Mouse (Mus musculus): ENCODE data around the gene Pafah1b3. TPM values are rescaled to one million over a fixed set of nuclear protein-coding genes. Genes with fewer than 3 reads are reported as not detected.
"Not testable (repeated sequence)": the region's sequence is repeated elsewhere in the genome, so short reads cannot be mapped to it uniquely, and the experiment has no call there.

The Pafah1b3 gene
- 10 to 100 TPM; 62.9 to 70.0 TPM for total RNA-seq (2021)
- long read RNA-seq, experiment 1, transcript Pafah1b3-204 (5 exons, 859 nt): minor isoform, 10 of 44 reads
- long read RNA-seq, experiment 1, transcript Pafah1b3-201 (6 exons, 901 nt): major isoform, 30 of 44 reads
- long read RNA-seq, experiment 1, partial matches to known transcripts: 3 of 44 reads
- long read RNA-seq, experiment 1, other reads (novel, unspliced or antisense): 1 of 44 reads
- long read RNA-seq, experiment 2, transcript Pafah1b3-201 (6 exons, 901 nt): major isoform, 19 of 40 reads
- long read RNA-seq, experiment 2, transcript Pafah1b3-204 (5 exons, 859 nt): minor isoform, 15 of 40 reads
- long read RNA-seq, experiment 2, partial matches to known transcripts: 1 of 40 reads
- long read RNA-seq, experiment 2, other reads (novel, unspliced or antisense): 5 of 40 reads

DNA sequence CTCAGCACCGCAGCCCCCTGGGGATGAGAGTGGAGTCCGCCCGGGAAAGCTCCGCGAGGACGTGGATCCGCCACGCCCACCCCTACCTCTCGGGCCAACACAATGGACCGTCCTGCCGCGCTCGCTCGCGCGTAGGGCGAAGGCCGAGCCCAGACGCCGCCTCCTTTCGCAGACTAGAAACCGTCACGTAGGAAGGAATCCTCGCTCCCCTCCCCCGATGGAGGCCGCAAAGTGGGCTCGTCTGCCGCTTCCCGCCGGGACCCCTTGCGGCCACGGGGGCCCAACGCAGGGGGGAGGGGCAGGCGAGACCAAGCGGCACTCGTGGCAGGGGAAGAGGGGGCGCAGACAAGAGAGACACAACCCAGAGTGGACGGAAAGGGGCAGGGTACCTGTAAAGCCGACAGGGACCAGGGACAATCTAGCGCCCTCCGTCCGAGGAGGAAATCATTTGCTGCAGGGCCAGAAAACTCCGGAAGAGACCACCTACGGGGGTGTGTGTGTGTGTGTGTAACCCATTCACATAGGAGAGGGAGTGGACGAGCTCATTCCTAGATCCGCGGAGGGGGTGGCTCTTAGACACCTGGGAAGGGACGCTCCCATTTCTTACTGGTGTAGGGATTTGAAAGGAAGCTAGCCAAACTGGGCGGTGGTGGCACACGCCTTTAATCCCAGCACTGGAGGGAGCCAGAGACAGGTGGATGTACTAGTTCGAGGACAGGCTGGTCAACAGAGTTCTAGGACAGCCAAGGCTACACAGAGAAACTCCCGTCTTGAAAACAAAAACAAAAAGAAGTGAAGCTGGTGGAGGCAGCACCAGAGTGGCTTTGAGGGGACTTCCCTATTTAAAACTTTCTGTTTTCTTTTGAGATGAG lies at the start of gene Pafah1b3:
TSS of gene Pafah1b3 (minus strand) at position 533 of the 872 bp plus-strand sequence.
- peak; percentile 52 to 64 for DNase-seq (ENCODE audit: low spot score in 2 of 2)

DNA sequence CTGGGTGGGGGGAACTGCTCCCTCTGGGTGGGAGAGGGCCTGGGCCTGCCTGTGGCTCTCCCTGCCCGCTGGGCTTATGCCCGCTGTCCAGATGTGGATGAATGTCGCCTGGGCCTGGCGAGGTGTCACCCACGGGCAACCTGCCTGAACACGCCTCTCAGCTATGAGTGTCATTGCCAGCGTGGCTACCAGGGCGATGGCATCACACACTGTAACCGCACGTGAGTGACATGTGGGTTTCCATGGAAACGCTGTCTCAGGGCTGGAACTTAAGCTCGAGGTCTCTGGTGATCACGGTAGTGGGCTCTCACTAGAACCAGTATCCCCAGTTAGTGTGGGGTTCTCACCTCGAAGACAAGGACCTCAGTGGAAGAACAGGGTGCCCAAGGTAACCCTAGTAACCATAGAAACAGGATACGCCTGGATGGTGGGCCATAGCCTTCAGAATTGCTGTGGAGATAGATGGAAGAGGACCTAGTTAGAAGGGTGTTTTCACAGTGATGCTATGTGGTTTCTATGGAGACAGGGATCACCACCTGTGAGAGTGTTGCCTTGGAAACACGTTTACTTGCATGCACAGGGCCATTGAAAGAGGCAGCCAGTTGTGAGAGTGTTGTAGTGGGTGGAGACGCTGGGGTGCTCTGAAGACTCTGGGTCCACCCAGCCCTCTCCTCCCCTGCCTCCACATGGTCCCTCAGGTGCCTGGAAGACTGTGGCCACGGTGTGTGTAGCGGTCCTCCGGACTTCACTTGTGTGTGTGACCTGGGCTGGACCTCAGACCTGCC lies 43.4 kb upstream of the Pafah1b3 start:
- DNase-seq (ENCODE audit: low spot score in 2 of 2): no peak

DNA sequence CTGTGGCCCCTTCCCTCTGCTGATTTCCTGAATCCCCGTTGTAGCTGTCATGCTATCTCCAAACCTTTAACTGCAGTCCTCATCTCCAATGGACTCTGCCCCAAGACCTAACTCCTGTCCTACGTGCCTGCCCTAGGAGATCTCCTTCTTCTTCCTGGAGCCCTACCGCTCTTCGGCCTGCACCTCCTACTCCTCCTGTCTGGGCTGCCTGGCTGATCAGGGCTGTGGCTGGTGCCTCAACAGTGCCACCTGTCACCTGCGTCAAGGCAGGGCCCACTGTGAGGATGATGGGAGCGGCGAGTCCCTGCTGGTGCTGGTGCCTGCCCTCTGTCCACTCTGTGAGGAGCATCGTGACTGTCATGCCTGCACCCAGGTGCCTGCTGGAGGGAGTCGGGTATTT lies 41.5 kb upstream of the Pafah1b3 start:
- no peak for DNase-seq (ENCODE audit: low spot score in 2 of 2)

DNA sequence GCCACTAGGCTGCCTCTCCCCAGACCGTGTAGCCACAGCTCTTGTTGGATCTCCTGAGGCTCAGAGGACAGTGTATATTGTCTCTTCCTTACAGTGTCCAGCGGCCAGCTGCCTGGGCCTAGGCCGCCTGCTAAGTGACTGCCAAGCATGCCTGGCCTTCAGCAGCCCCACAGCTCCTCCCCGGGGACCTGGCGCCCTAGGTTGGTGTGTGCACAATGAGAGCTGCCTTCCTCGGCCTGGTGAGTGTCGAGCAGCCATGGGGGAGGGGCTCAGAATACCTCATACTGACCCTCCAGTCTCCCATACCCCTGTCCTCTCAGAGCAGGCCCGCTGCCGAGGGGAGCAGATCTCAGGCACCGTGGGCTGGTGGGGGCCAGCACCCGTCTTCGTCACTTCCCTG lies 36.7 kb upstream of the Pafah1b3 start:
- DNase-seq (ENCODE audit: low spot score in 2 of 2): no peak

DNA sequence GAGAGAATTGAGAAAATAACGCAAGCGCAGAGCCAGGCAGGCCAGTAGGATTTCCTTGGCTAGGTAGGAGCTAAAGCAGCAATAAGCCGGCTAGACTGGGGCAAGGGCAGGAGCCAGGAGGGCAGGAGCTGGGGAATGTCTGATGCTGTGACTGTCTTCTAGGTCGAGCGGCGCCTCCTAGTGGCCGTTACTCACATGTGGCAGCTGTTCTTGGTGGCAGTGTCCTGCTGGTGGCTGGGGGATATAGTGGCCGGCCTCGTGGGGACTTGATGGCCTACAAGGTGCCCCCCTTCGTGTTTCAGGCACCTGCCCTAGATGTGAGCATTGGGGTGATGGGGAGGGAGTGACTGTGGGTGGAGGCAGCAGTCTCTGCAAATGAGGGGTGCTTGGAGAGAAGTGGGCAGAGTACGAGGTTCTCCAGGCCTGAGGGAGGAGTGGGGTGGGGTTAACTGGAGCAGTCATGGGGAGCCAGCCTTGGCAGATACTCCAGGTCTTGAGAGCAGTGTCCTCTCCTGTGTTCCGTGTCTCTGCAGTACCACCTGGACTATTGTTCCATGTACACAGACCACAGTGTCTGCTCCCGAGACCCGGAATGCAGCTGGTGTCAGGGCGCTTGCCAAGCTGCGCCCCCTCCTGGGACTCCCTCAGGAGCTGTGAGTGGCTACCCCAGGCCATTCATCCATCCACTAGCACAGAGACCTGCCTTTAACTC lies 36.0 kb upstream of the Pafah1b3 start:
- DNase-seq (ENCODE audit: low spot score in 2 of 2): peak; percentile 53 to 61

DNA sequence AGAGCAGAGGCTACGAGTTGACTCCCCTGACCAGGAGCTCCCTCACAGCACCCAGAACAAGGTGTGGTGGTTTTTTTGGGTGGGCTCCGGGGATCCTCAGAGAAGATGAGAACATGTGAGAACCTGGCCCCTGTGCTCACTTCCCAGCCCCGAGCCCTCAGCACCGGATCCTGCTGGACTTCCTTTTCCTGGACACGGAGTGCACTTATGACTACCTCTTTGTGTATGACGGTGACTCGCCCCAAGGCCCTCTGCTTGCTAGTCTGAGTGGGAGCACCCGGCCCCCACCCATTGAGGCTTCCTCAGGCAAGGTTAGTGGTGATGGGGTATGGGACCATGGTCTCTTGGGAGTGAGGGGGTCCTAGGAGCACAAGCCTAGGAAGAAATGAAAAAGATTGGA lies 28.4 kb upstream of the Pafah1b3 start:
- DNase-seq (ENCODE audit: low spot score in 2 of 2): no peak

DNA sequence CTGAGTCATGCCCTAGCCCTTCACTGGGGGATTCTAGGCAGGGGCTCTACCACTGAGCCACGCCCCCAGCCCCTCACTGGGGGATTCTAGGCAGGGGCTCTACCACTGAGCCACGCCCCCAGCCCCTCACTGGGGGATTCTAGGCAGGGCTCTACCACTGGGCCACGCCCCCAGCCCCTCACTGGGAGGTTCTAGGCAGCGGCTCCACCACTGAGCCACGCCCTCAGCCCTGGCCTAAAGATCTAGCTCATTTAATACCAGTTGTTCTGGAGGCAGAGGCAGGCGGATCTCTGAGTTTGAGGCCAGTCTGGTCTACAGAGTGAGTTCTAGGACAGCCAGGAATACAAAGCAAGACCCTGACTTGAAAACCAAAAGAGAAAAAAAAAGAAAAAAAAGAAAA lies 27.6 kb upstream of the Pafah1b3 start:
- DNase-seq (ENCODE audit: low spot score in 2 of 2): not testable (repeated sequence)

DNA sequence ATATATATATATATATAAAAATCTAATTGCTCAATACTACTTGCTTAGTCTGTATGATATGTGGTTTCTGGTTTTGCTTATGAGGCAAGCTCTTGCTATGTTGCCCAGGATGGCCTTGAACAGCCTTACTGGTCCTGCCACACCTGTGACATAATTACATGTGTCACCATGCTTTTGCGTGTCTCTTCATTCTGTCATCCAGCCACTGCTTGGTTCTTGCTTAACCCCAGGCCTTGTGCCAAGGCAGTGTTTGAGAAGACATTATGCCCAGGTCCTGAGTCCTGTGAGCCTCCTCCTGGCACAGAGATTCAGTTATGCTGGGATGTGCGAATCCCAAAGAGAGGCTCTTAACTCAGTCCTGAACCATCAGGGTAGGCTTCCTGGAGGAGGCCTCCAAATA lies 25.4 kb upstream of the Pafah1b3 start:
- no peak for DNase-seq (ENCODE audit: low spot score in 2 of 2)

DNA sequence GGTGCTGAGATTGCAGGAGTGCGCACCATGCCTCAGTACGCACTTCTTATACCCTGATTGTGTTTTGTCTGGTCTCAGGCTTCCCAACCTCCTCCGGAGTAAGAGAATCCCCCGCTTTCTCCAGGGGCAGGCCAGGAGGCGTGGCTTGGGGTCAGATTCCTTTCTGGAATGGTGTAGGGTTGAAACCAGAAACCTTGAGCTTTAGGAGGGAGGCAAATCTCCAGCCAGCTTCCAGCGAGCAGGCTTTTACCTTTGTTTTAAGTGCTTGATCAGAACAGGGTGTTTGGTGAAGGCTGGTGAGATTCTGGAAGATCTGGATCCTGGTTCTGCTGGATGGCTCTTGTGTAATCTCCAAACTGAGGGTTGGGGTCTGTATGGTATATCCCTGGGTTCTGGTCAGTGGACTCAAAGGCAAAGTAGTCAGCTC lies 24.3 kb upstream of the Pafah1b3 start:
- DNase-seq (ENCODE audit: low spot score in 2 of 2): no peak

DNA sequence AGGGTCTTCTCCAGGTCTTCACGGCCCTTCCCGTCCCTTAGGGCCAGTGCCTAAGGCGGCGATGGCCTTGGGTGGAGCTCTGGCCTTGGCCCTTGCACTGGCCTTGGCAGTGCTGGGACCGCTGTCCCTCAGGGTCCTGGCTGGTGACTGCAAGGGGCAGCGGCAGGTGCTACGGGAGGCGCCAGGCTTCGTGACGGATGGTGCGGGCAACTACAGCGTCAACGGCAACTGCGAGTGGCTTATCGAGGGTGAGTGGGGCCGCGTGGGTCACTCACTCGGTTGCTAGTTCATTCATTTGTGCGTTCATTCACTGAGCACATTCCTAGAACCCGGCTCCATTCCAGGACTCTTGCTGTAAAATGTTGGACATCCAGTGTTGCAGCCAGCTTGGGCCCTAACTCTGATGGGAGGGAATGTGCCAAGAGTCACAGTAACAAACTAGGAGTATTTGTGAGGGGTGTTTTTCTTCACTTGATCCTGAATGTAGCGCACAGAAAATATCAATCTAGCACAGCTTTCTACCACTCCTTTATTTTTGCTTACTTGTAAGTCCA lies 19.7 kb upstream of the Pafah1b3 start:
- DNase-seq (ENCODE audit: low spot score in 2 of 2): no peak

DNA sequence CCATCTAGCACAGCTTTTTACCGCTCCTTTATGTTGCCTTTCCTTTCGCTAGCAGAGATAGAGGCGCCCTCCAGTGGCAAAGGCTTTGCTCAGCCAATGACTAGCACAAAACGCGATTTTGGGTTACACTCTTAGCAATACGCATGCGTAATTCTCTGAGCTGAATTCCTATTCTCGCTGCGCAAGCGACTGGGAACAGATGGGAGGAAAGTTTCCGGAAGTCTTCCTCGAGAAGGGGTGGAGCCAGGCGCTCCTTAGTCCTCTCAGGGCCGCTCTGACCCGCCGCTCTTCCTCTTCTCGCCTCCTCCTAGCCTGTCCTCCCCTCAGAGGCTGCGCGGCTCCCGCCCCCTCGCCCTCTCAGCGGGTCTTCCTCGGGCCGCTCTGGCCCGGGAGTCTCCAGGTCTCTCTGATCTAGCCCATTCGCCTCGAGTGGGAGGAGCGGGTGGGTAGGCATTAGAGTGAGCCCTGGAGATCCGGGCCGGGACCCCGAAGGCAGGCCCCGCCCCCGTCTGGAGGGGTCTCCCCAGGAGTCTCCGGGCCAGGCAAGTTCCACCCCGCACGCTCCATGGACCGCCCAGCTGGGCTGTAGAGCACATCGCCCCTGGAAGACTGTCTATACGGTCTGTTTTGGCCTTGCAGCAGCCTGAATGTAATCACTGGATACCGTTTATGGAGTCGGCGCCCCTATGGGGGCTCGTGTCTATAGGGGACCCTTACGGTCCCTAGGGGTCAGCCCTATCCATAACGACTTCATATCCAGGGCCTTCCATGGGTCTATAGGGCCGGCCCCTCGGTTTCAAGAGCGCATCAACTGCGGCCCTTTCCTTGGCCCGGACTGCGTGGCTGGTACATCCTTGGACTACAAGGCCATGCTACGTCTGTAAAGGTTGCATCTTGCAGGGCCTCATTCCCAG lies 19.0 kb upstream of the Pafah1b3 start, which contains the start of gene Megf8:
TSS of gene Megf8 (plus strand) at position 633 of the 914 bp plus-strand sequence.
- peak; percentile 70 to 91 for DNase-seq (ENCODE audit: low spot score in 2 of 2)

DNA sequence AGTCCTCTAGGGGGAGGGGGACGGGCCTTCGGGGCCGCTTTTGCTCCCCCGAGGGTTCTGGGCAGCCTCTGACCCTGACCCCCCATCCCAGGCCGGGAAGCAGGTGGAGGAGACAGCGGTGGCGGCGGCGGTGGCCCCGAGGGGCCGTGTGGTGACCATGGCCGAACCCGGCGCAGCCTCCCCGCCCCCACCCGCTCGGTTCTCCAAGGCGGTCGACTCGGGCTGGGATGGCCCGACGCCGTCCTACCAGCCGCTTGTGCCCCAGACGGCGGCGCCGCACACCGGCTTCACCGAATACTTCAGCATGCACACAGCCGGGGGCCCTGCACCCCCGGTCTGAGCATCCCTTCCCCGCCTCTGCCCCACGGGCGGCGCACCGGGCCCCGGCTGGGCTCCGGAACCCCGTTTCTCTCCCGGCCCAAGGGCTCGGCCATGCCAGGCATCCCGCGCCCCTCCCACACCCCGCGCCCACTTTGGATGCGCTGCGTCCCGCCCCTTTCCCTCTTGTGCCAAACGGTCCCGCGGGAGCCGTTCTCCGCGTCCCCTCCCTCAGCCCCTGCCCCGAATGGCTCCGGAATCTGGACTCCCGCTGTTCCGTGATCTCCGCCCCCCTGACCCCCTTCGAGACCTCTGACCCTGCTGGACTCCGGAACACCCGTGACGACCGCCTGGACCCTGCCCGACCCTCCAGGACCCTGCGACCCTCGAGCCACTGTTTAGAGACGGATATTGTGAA lies 17.7 kb upstream of the Pafah1b3 start:
- peak in 1 of 2 experiments; percentile 39 for DNase-seq (ENCODE audit: low spot score in 2 of 2)

DNA sequence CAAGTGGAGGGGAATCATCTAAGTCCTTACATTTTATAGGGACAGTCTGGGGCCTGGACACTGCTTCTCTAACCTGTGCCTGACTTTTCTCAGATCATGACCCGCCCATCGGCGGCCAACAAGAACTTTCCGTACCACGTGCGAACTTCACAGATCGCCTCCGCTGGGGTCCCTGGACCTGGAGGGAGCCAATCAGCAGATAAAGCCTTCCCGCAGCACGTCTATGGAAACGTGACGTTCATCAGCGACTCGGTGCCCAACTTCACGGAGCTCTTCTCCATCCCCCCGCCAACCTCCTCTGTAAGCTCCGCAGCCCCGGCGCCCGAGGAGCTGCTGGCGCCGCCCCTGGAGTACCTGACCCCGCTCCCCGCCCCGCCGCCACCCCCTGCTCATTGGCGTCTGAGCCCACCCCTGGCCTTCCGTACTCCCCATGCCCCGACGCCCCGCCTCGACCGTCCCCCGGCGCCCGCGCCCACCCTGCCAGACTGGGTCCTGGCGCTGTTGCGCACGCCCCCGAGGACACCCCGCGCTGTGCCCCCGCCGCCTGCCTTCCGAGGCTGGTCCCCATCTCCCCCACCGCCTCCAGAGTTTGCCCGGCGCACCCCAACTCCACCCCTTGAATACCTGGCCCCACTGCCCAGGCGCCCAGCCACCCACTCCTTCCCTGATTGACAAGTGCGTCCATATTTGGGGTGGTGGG lies 17.0 kb upstream of the Pafah1b3 start:
- DNase-seq (ENCODE audit: low spot score in 2 of 2): no peak

DNA sequence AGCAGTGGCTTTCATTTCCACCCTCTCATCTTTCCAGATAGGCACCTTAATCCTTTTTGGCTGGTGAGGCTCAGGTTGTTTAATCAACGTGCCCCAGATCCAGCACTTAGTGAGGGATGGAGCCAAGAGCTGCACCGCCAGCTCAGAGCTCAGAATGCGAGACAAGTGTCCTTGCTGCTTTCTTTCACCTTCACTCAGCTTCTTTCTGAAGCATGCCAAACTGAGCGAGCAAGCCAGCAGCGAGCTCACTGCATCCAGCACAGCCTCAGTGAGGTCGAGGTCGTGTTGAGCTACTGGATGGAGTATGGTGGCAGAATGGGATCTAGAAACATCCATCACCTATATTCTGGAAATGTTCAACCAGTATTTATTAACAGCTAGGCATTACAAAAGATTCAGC lies 15.5 kb upstream of the Pafah1b3 start:
- no peak for DNase-seq (ENCODE audit: low spot score in 2 of 2)

DNA sequence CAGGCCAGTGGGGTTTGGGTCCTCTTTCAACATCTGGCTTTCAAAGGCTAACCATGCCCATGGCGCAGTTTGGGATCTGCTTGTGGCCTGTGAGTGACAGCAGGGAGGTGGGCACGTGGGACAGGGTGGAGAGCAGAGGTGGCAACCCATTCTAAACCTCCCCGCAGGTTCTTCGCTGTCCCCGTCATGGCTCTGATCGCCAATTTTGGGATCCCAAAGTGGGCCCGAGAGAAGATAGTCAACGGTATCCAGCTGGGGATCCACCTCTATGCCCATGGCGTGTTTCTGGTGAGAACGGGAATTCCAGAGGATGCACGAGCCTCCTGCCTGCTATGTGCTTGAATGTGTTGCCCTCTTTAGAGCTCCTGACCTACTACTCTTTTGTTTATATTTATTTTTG lies 13.4 kb upstream of the Pafah1b3 start:
- DNase-seq (ENCODE audit: low spot score in 2 of 2): no peak

DNA sequence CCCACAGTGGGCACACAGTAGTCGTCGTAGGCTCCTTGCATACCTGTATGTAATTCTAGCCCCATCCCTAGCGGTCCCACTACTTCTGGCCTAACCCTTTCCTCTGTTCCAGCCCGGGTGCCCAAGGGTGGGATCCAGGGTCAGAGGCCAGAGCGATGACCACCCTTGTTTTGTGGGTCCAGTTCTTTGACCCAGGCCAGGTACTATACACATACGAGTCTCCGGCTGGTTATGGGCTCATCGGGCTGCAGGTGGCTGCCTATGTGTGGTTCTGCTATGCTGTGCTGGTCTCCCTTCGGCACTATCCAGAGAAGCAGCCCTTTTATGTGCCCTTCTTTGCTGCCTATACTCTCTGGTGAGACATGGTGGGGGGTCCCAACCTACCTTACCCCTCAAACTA lies 11.6 kb upstream of the Pafah1b3 start:
- no peak for DNase-seq (ENCODE audit: low spot score in 2 of 2)

DNA sequence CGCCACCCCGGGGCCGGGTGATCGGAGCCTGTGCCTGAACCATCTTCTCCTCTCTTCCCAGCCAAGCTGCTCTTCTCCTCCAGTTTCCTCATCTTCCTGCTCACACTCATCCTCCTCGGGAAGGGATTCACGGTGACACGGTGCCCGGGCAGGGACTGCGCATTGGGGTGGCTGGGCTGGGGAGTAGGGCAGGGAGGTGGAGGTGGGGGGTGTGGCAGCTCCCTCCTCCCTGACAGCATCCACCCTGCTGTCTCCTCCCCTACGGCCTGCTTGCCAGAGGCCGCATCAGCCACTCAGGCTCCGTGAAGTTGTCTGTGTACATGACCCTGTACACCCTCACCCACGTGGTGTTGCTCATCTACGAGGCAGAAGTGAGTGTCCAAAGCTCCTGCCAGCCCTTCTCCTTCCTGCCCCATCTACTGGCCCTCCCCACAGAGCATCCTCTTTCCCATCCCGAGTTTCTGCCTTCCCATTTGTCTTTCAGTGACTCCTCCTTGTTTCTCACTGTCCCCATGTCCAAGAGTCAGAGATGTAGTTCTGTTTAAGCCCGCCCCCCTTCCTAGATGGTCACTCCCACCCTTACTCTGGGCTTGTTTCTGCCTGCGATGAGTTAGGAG lies 11.0 kb upstream of the Pafah1b3 start:
- no peak for DNase-seq (ENCODE audit: low spot score in 2 of 2)

DNA sequence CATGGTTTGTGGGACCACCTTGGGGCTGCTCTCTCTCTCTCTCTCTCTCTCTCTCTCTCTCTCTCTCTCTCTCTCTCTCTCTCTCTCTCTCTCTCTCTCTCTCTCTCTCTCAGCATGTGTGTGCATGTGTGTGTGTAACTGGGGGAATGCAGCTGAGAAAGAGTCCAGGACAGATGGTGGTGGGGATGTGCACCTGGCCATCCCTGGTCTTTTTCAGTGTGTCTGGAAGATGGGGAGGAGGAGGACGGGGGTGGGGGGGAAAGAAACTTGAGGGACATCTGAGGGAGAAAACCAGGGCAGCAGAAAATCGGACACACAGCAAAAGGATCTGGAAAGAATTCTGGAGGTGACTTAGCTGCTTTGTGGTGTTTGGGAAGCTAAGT lies 8.8 kb upstream of the Pafah1b3 start:
- no peak for DNase-seq (ENCODE audit: low spot score in 2 of 2)

All from adrenal gland, postnatal 4 days (tissue).